Mouse (Mus musculus) cerebellum, adult 2 months (tissue): ENCODE results near the gene Cdk7.

Experiments used
- CTCF ChIP-seq: fragments of 200-500 bp; IDR thresholded peaks from 2 replicates; pipeline ENCODE4 v1.5.1; 2011; ENCODE audit warnings: low read depth, mild to moderate bottlenecking, control low read depth, low read length, moderate library complexity, borderline replicate concordance; ENCODE audit not compliant: insufficient read depth
- POLR2A ChIP-seq: fragments of 200-500 bp; IDR thresholded peaks from 2 replicates; pipeline ENCODE4 v1.6.1; 2011; ENCODE audit warnings: low read length, control low read depth, borderline replicate concordance; ENCODE audit not compliant: insufficient read depth

GRCm38 (mm10) chr13:100684355-100684754 is 46.4 kb downstream of the Cdk7 start:
- TF ChIP-seq CTCF (no peak), POLR2A (no peak)
